Comparison of ENCODE assay signal across 9 mouse cellular contexts in genomic region chr1:158343243-158343714, GRCm38 (mm10). TPM values are rescaled to one million over a fixed set of nuclear protein-coding genes. Genes with fewer than 3 reads are reported as not detected.
DNase-seq lines count a peak whose midpoint lies in the region; ATAC-seq and TF ChIP-seq lines count a peak whose summit lies in the region.
"Had no signal": no experiment of that assay in that cellular context is flagged by ENCODE, and none has a peak within 500 bp of the region (broad histone marks: within the 10 kb centered on the region; RNA-seq: fewer than 3 reads in every experiment).

No protein-coding gene starts in this region.

- no peaks in the 10 kb centered on the region for H3K9me3 ChIP-seq in hindbrain, embryonic 12.5 days (replicated peaks)
- peaks cover 5% of the 10 kb centered on the region; the same call in 1 of the 2 replicates for H3K9me3 ChIP-seq in neural tube, embryonic 13.5 days

- no peak overlapping the region; the same call in 1 of the 2 replicates for H3K27ac ChIP-seq in layer of hippocampus, adult 2 months
- no peak overlapping the region; the same call in 1 of the 2 replicates for H3K27ac ChIP-seq in hindbrain, embryonic 12.5 days
- H3K27ac ChIP-seq in neural tube, embryonic 13.5 days (replicated peaks), result no peak overlapping the region
- no peak overlapping the region for H3K27ac ChIP-seq in thymus, adult 2 months (ENCODE audit: control insufficient read depth, insufficient read depth, low read length)

- peaks cover 7% of the 10 kb centered on the region; the same call in 1 of the 2 replicates for H3K4me1 ChIP-seq in hindbrain, embryonic 12.5 days
- H3K4me1 ChIP-seq in neural tube, embryonic 13.5 days (replicated peaks), result peaks cover 11% of the 10 kb centered on the region
- H3K4me1 ChIP-seq in thymus, adult 2 months (replicated peaks; ENCODE audit: control insufficient read depth, insufficient read depth, low read length), result no peaks in the 10 kb centered on the region

- DNase-seq in layer of hippocampus, adult 2 months (ENCODE audit: low spot score in 2 of 2), result no peak
- no peak for DNase-seq in layer of hippocampus, postnatal 25 days (ENCODE audit: extremely low spot score in 1 of 2, low spot score in 1 of 2)
- DNase-seq in embryo, embryonic 11 days, result peak; percentile 68
- DNase-seq in thymus, adult 2 months, result no peak
- DNase-seq in left cerebral cortex, postnatal 10 days (ENCODE audit: extremely low spot score in 1 of 2, low spot score in 2 of 2), result no peak
- DNase-seq: heart, adult 11 months; layer of hippocampus, adult 9-11 months had no signal

- no peak overlapping the region for H3K4me2 ChIP-seq in hindbrain, embryonic 12.5 days (replicated peaks)
- H3K4me2 ChIP-seq in neural tube, embryonic 13.5 days, result no peak overlapping the region

- no peak overlapping the region for H3K4me3 ChIP-seq in layer of hippocampus, adult 2 months
- no peak overlapping the region for H3K4me3 ChIP-seq in hindbrain, embryonic 12.5 days
- no peak overlapping the region for H3K4me3 ChIP-seq in neural tube, embryonic 13.5 days
- no peak overlapping the region for H3K4me3 ChIP-seq in thymus, adult 2 months (ENCODE audit: control insufficient read depth, insufficient read depth, low read length)

- intact Hi-C loops in left cerebral cortex, postnatal 10 days (cut with DNase I), result loop anchor here (5.0 kb wide), 2 partner anchors 309 to 791 kb away; no protein-coding TSS in a partner anchor

- WGBS in hindbrain, embryonic 12.5 days, result 42% methylated on average over 6 of the region's 6 CpGs
- 28% methylated on average over 6 of the region's 6 CpGs for WGBS in neural tube, embryonic 13.5 days
- 64% methylated on average over 6 of the region's 6 CpGs for WGBS in thymus, adult 2 months

- peak; percentile 80 for ATAC-seq in hindbrain, embryonic 12.5 days (ENCODE audit: low FRiP score)
- peak; percentile 59 for ATAC-seq in neural tube, embryonic 13.5 days (ENCODE audit: low read depth)

- H3K36me3 ChIP-seq in hindbrain, embryonic 12.5 days, result no peaks in the 10 kb centered on the region
- H3K36me3 ChIP-seq in neural tube, embryonic 13.5 days, result no peaks in the 10 kb centered on the region
- no peaks in the 10 kb centered on the region for H3K36me3 ChIP-seq in thymus, adult 2 months (ENCODE audit: control insufficient read depth, insufficient read depth, low read length)

- TF ChIP-seq POLR2A in thymus, adult 2 months (IDR thresholded peaks at IDR 0.05; ENCODE audit: control insufficient read depth, extremely low read depth, insufficient read depth, low read length, poor library complexity), result no peak

- peak; percentile 76 for TF ChIP-seq CTCF in layer of hippocampus, adult 2 months (conservative IDR thresholded peaks at IDR 0.05)
- no peak for TF ChIP-seq CTCF in thymus, adult 2 months (IDR thresholded peaks at IDR 0.05; ENCODE audit: borderline replicate concordance, control insufficient read depth, extremely low read depth, insufficient read depth, low read length, poor library complexity)

- no peak overlapping the region for H3K9ac ChIP-seq in hindbrain, embryonic 12.5 days
- no peak overlapping the region for H3K9ac ChIP-seq in neural tube, embryonic 13.5 days

- H3K27me3 ChIP-seq in hindbrain, embryonic 12.5 days, result no peaks in the 10 kb centered on the region
- no peaks in the 10 kb centered on the region for H3K27me3 ChIP-seq in neural tube, embryonic 13.5 days
- no peaks in the 10 kb centered on the region for H3K27me3 ChIP-seq in thymus, adult 2 months (ENCODE audit: control insufficient read depth, insufficient read depth, low read length)

RNA-seq across cellular contexts. Expression of gene Brinp2, which starts 12.8 kb away (rescaled TPM):
- total RNA-seq in layer of hippocampus, adult 2 months (2021), result 10 to 100 TPM; 78.0 to 82.9 TPM
- 10 to 100 TPM; 82.2 to 88.3 TPM for total RNA-seq in layer of hippocampus, postnatal 25 days (2021)
- 6.8 and 7.7 TPM in 2 replicates for polyA plus RNA-seq in hindbrain, embryonic 12.5 days (2016; fragmentation: Nextera tagmentation; extraction: Ambion mirVana)
- 14.9 and 15.4 TPM in 2 replicates for polyA plus RNA-seq in neural tube, embryonic 13.5 days (2015; fragmentation: Nextera tagmentation; extraction: Ambion mirVana)
- 0.65 and 0.81 TPM in 2 replicates for polyA plus RNA-seq in thymus, adult 2 months (2012; rRNA removed)
- 100 to 1,000 TPM in 1 of 2 experiments, 10 to 100 TPM in 1; 100.0 to 106 TPM for total RNA-seq in left cerebral cortex, postnatal 10 days (2021)

RNA-seq across cellular contexts. Expression of gene Astn1, which starts 18.8 kb away (rescaled TPM):
- 100 to 1,000 TPM; 183 to 185 TPM for total RNA-seq in layer of hippocampus, adult 2 months (2021)
- 100 to 1,000 TPM; 173 to 179 TPM for total RNA-seq in layer of hippocampus, postnatal 25 days (2021)
- 22.3 and 22.4 TPM in 2 replicates for polyA plus RNA-seq in hindbrain, embryonic 12.5 days (2016; fragmentation: Nextera tagmentation; extraction: Ambion mirVana)
- 29.3 and 29.5 TPM in 2 replicates for polyA plus RNA-seq in neural tube, embryonic 13.5 days (2015; fragmentation: Nextera tagmentation; extraction: Ambion mirVana)
- 0.19 and 0.34 TPM in 2 replicates for polyA plus RNA-seq in thymus, adult 2 months (2012; rRNA removed)
- 100 to 1,000 TPM; 195 to 199 TPM for total RNA-seq in left cerebral cortex, postnatal 10 days (2021)
